Comparison of ENCODE assay signal across 18 mouse cellular contexts in genomic region chr4:46734906-46735305, GRCm38 (mm10).
DNase-seq lines count a peak whose midpoint lies in the region; ATAC-seq and TF ChIP-seq lines count a peak whose summit lies in the region.
"Had no signal": no experiment of that assay in that cellular context is flagged by ENCODE, and none has a peak within 500 bp of the region (broad histone marks: within the 10 kb centered on the region; RNA-seq: fewer than 3 reads in every experiment).

No protein-coding gene starts in this region.

- H3K9ac ChIP-seq in kidney, postnatal 0 days (ENCODE audit: low read depth, low read length), result no peak overlapping the region
- H3K9ac ChIP-seq: limb, embryonic 12.5 days; lung, embryonic 15.5 days; midbrain, embryonic 13.5 days; neural tube, embryonic 12.5 days had no signal

- TF ChIP-seq POLR2A in kidney, adult 2 months (IDR thresholded peaks at IDR 0.05; ENCODE audit: low read depth, low read length), result no peak
- no peak for TF ChIP-seq POLR2A in cortical plate, adult 2 months (IDR thresholded peaks at IDR 0.05; ENCODE audit: extremely low read depth, insufficient read depth, low read length)

- no peaks in the 10 kb centered on the region for H3K9me3 ChIP-seq in kidney, postnatal 0 days (replicated peaks; ENCODE audit: low read length)
- H3K9me3 ChIP-seq: limb, embryonic 12.5 days; lung, embryonic 15.5 days; midbrain, embryonic 13.5 days; neural tube, embryonic 12.5 days had no signal

- ATAC-seq in kidney, postnatal 0 days (replicated peaks; ENCODE audit: low FRiP score, low read depth), result no peak
- ATAC-seq: midbrain, embryonic 13.5 days had no signal

- no peaks in the 10 kb centered on the region for H3K36me3 ChIP-seq in kidney, postnatal 0 days (ENCODE audit: insufficient read depth, low read length)
- H3K36me3 ChIP-seq in kidney, adult 2 months (ENCODE audit: control insufficient read depth, insufficient read depth, low read length), result no peaks in the 10 kb centered on the region
- H3K36me3 ChIP-seq: limb, embryonic 12.5 days; lung, embryonic 15.5 days; midbrain, embryonic 13.5 days; neural tube, embryonic 12.5 days had no signal

- H3K27me3 ChIP-seq in kidney, postnatal 0 days (ENCODE audit: insufficient read depth, low read length), result no peaks in the 10 kb centered on the region
- no peaks in the 10 kb centered on the region for H3K27me3 ChIP-seq in kidney, adult 2 months (replicated peaks; ENCODE audit: control insufficient read depth, insufficient read depth, low read length)
- H3K27me3 ChIP-seq: lung, embryonic 15.5 days; midbrain, embryonic 13.5 days had no signal

- TF ChIP-seq CTCF in kidney, postnatal 0 days (IDR thresholded peaks at IDR 0.05; ENCODE audit: low read depth), result peak; percentile 51
- no peak for TF ChIP-seq CTCF in kidney, adult 2 months (conservative IDR thresholded peaks at IDR 0.05; ENCODE audit: insufficient read depth, insufficient read length, low read depth, low read length)
- peak; percentile 8; the same call in 1 of the 2 replicates for TF ChIP-seq CTCF in cortical plate, adult 2 months (IDR thresholded peaks at IDR 0.05; ENCODE audit: extremely low read depth, insufficient read depth, low read length)

- peak; percentile 38 for DNase-seq in embryo, embryonic 11 days
- no peak for DNase-seq in embryo, embryonic 9.5 days (ENCODE audit: extremely low spot score)
- DNase-seq in kidney, postnatal 0 days (ENCODE audit: low spot score), result peak; percentile 70
- no peak for DNase-seq in kidney, adult 2 months
- DNase-seq in 3T3-L1 (ENCODE audit: low read depth, low spot score), result peak; percentile 23
- no peak for DNase-seq in cerebellum, postnatal 25 days
- no peak for DNase-seq in lung, postnatal 10 days
- DNase-seq: adrenal gland, adult 8-10 months; B cell, adult 2 months; cerebellum, postnatal 14 days; heart, adult 18-20 months; heart, postnatal 36 days; thymus, postnatal 14 days had no signal

- WGBS in kidney, postnatal 0 days, result 39% methylated on average over 5 of the region's 5 CpGs
- WGBS in kidney, adult 2 months, result 40% methylated on average over 5 of the region's 5 CpGs

- no peak overlapping the region for H3K4me2 ChIP-seq in kidney, postnatal 0 days (ENCODE audit: low read length)
- H3K4me2 ChIP-seq: limb, embryonic 12.5 days; lung, embryonic 15.5 days; midbrain, embryonic 13.5 days; neural tube, embryonic 12.5 days had no signal

- no peak overlapping the region for H3K27ac ChIP-seq in kidney, postnatal 0 days
- H3K27ac ChIP-seq in kidney, adult 2 months (ENCODE audit: insufficient read depth, low read depth, low read length), result no peak overlapping the region
- no peak overlapping the region for H3K27ac ChIP-seq in cortical plate, adult 2 months (ENCODE audit: insufficient read depth, low read length)
- H3K27ac ChIP-seq: limb, embryonic 12.5 days; lung, embryonic 15.5 days; midbrain, embryonic 13.5 days; neural tube, embryonic 12.5 days had no signal

- H3K4me1 ChIP-seq in kidney, postnatal 0 days (replicated peaks; ENCODE audit: insufficient read depth, low read length), result no peaks in the 10 kb centered on the region
- no peaks in the 10 kb centered on the region for H3K4me1 ChIP-seq in kidney, adult 2 months (ENCODE audit: control insufficient read depth, insufficient read depth, low read length)
- peaks cover 9% of the 10 kb centered on the region for H3K4me1 ChIP-seq in cortical plate, adult 2 months (ENCODE audit: control insufficient read depth, insufficient read depth, low read length)
- H3K4me1 ChIP-seq: limb, embryonic 12.5 days; lung, embryonic 15.5 days had no signal

- no peak overlapping the region for H3K4me3 ChIP-seq in kidney, postnatal 0 days (replicated peaks; ENCODE audit: low read depth, low read length)
- H3K4me3 ChIP-seq in kidney, adult 2 months (ENCODE audit: insufficient read depth, low read depth, low read length), result no peak overlapping the region
- no peak overlapping the region for H3K4me3 ChIP-seq in cortical plate, adult 2 months (ENCODE audit: insufficient read depth, low read length)
- H3K4me3 ChIP-seq: limb, embryonic 12.5 days; lung, embryonic 15.5 days; midbrain, embryonic 13.5 days; neural tube, embryonic 12.5 days had no signal

Comparison
In these comparisons a context has a peak if more than half of its experiments do, and no peak if none do; other contexts are left out.
1. DNase-seq: peak in embryo, embryonic 11 days (single experiment), kidney, postnatal 0 days (single experiment) and 3T3-L1 (single experiment); none in embryo, embryonic 9.5 days (single experiment), kidney, adult 2 months (single experiment), cerebellum, postnatal 25 days (0 of 2) and lung, postnatal 10 days (single experiment).